Mouse (Mus musculus): ENCODE measurements around the gene Kansl1. TPM values are rescaled to one million over a fixed set of nuclear protein-coding genes. Genes with fewer than 3 reads are reported as not detected.

Gene Kansl1
- polyA plus RNA-seq, 1 experiment from 2014 or later, result 17.5 TPM

GRCm38 (mm10) chr11:104288835-104289198 is 179.8 kb downstream of the Kansl1 start:
- peak overlapping the region; percentile 15; the same call in 1 of the 2 replicates for H3K27ac ChIP-seq
- 0 out of 2 replicates have a peak, but pooled peaks cover 3% of the 10 kb centered on the region for H3K4me1 ChIP-seq (replicated peaks; ENCODE audit: insufficient read depth, low read length)
- H3K4me3 ChIP-seq (replicated peaks; ENCODE audit: low read depth, low read length), result no peak overlapping the region
- H3K36me3 ChIP-seq (ENCODE audit: insufficient read depth, low read length), result no peaks in the 10 kb centered on the region
- H3K9ac ChIP-seq (ENCODE audit: low read depth, low read length), result no peak overlapping the region
- no peak for TF ChIP-seq CTCF (IDR thresholded peaks at IDR 0.05; ENCODE audit: low read depth)
- H3K27me3 ChIP-seq (ENCODE audit: insufficient read depth, low read length), result no peaks in the 10 kb centered on the region
- DNase-seq (ENCODE audit: low spot score), result peak; percentile 18
- no peak overlapping the region for H3K4me2 ChIP-seq (ENCODE audit: low read length)
- peak; percentile 40 for ATAC-seq (replicated peaks; ENCODE audit: low FRiP score, low read depth)
- WGBS, result 38% methylated on average over 6 of the region's 6 CpGs
- no peaks in the 10 kb centered on the region for H3K9me3 ChIP-seq (replicated peaks; ENCODE audit: low read length)

GRCm38 (mm10) chr11:104287113-104287512 is 181.5 kb downstream of the Kansl1 start:
- no peak for ATAC-seq (replicated peaks; ENCODE audit: low FRiP score, low read depth)
- H3K9ac ChIP-seq (ENCODE audit: low read depth, low read length), result no peak overlapping the region
- no peak overlapping the region for H3K4me3 ChIP-seq (replicated peaks; ENCODE audit: low read depth, low read length)
- no peaks in the 10 kb centered on the region for H3K9me3 ChIP-seq (replicated peaks; ENCODE audit: low read length)
- H3K4me2 ChIP-seq (ENCODE audit: low read length), result no peak overlapping the region
- no peak for TF ChIP-seq CTCF (IDR thresholded peaks at IDR 0.05; ENCODE audit: low read depth)
- H3K27me3 ChIP-seq (ENCODE audit: insufficient read depth, low read length), result no peaks in the 10 kb centered on the region
- no peak overlapping the region for H3K27ac ChIP-seq
- H3K36me3 ChIP-seq (ENCODE audit: insufficient read depth, low read length), result no peaks in the 10 kb centered on the region
- 0 out of 2 replicates have a peak, but pooled peaks cover 3% of the 10 kb centered on the region for H3K4me1 ChIP-seq (replicated peaks; ENCODE audit: insufficient read depth, low read length)
- 95% methylated on average over 18 of the region's 18 CpGs for WGBS
- no peak for DNase-seq (ENCODE audit: low spot score)

Small RNA genes within 50 kb of the gene (microRNA-seq; reads per million reads assigned to microRNA genes)
- not detected for gene Gm47315

Other genes with a start within 250 kb of the Kansl1 start
- 6.7 and 11.4 TPM in 2 replicates for gene Mapt, start 237.5 kb downstream of the Kansl1 start, polyA plus RNA-seq (2015; fragmentation: Nextera tagmentation; extraction: Ambion mirVana)
- 24.1 and 27.8 TPM in 2 replicates for gene Cdc27, start 81.8 kb upstream of the Kansl1 start, polyA plus RNA-seq (2015; fragmentation: Nextera tagmentation; extraction: Ambion mirVana)
- 2.5 and 2.6 TPM in 2 replicates for gene Myl4, start 81.8 kb upstream of the Kansl1 start, polyA plus RNA-seq (2015; fragmentation: Nextera tagmentation; extraction: Ambion mirVana)
- 0.95 and 1.2 TPM in 2 replicates for gene Itgb3, start 139.1 kb upstream of the Kansl1 start, polyA plus RNA-seq (2015; fragmentation: Nextera tagmentation; extraction: Ambion mirVana)
- gene Gm11639, start 216.8 kb upstream of the Kansl1 start, polyA plus RNA-seq (2015; fragmentation: Nextera tagmentation; extraction: Ambion mirVana), result 0.01 TPM in 2 replicates

Measured in kidney, postnatal 0 days (tissue).